Comparison of ENCODE assay signal across 25 mouse cellular contexts in the genomic region with DNA sequence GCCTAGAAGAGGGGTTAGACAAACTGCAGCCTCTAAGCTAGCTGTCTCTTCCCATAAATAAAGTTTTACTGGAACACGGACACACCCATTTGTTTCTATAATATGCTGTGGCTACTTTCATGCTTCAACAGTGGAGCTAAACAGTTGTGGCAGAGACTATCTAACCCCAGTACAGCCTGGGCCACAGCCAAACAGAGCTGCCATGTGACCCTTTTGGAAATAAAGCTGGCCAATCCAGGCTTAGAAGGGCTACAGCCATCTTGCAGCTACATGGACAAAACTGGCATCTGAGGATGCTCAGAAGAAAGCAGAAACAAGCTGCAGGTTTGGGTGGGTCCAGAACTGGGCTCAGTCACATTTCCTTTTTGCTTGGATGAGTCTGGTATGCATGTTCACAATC. TPM values are rescaled to one million over a fixed set of nuclear protein-coding genes. Genes with fewer than 3 reads are reported as not detected.
DNase-seq lines count a peak whose midpoint lies in the region; ATAC-seq lines count a peak whose summit lies in the region.
"Had no signal": no experiment of that assay in that cellular context is flagged by ENCODE, and none has a peak within 500 bp of the region (broad histone marks: within the 10 kb centered on the region; RNA-seq: fewer than 3 reads in every experiment).

No protein-coding gene starts in this region.

- no peak for DNase-seq in kidney, adult 9 months
- DNase-seq in lung, postnatal 10 days, result peak; percentile 34
- DNase-seq in lung, adult 18-20 months, result no peak
- DNase-seq in NIH3T3 (ENCODE audit: low read depth), result peak; percentile 84
- no peak for DNase-seq in embryo, embryonic 11 days
- DNase-seq in spleen, postnatal 36 days (ENCODE audit: low spot score in 2 of 2), result no peak
- DNase-seq: adrenal gland, adult 2 months; adrenal gland, postnatal 36 days; cerebellum, adult 2 months; cerebellum, postnatal 14 days; gastrocnemius, postnatal 25 days; heart, adult 18-20 months; liver; right cerebral cortex, adult 18-20 months; spleen, adult 18-20 months; thymus, postnatal 4 days had no signal

- peaks cover 17% of the 10 kb centered on the region; the same call in 1 of the 2 replicates for H3K4me1 ChIP-seq in kidney, embryonic 16.5 days (ENCODE audit: insufficient read depth, low read length)
- H3K4me1 ChIP-seq: forebrain, embryonic 13.5 days; hindbrain, embryonic 15.5 days had no signal

- H3K27ac ChIP-seq in kidney, embryonic 16.5 days (ENCODE audit: low read length), result peak overlapping the region; percentile 40; the same call in 1 of the 2 replicates
- H3K27ac ChIP-seq: forebrain, embryonic 13.5 days; heart, embryonic 13.5 days; hindbrain, embryonic 10.5 days; hindbrain, embryonic 15.5 days; neural tube, embryonic 12.5 days had no signal

- no peaks in the 10 kb centered on the region for H3K27me3 ChIP-seq in kidney, embryonic 16.5 days (ENCODE audit: insufficient read depth, low read length)
- H3K27me3 ChIP-seq: forebrain, embryonic 13.5 days; heart, embryonic 13.5 days; hindbrain, embryonic 15.5 days; neural tube, embryonic 12.5 days had no signal

- no peak for ATAC-seq in kidney, embryonic 16.5 days (ENCODE audit: low FRiP score, low TSS enrichment)
- ATAC-seq: forebrain, embryonic 13.5 days; midbrain, embryonic 16.5 days had no signal

- no peak overlapping the region for H3K4me3 ChIP-seq in kidney, embryonic 16.5 days (ENCODE audit: low read length)
- H3K4me3 ChIP-seq: forebrain, embryonic 13.5 days; heart, embryonic 13.5 days; hindbrain, embryonic 10.5 days; hindbrain, embryonic 15.5 days; neural tube, embryonic 12.5 days had no signal

- 53% methylated on average over 1 of the region's 1 CpGs for WGBS in kidney, embryonic 16.5 days

- H3K36me3 ChIP-seq in kidney, embryonic 16.5 days (ENCODE audit: insufficient read depth, low read length), result no peaks in the 10 kb centered on the region
- H3K36me3 ChIP-seq: heart, embryonic 13.5 days; hindbrain, embryonic 10.5 days; hindbrain, embryonic 15.5 days; neural tube, embryonic 12.5 days had no signal

- no peaks in the 10 kb centered on the region for H3K9me3 ChIP-seq in kidney, embryonic 16.5 days (ENCODE audit: low read length)
- H3K9me3 ChIP-seq: forebrain, embryonic 13.5 days; G1E; heart, embryonic 13.5 days; hindbrain, embryonic 10.5 days; hindbrain, embryonic 15.5 days; neural tube, embryonic 12.5 days had no signal

- no peak overlapping the region for H3K4me2 ChIP-seq in kidney, embryonic 16.5 days (replicated peaks; ENCODE audit: low read depth, low read length)
- H3K4me2 ChIP-seq: forebrain, embryonic 13.5 days; heart, embryonic 13.5 days; hindbrain, embryonic 15.5 days; midbrain, embryonic 11.5 days; neural tube, embryonic 12.5 days had no signal

- no peak overlapping the region for H3K9ac ChIP-seq in kidney, embryonic 16.5 days (replicated peaks; ENCODE audit: low read length)
- H3K9ac ChIP-seq: forebrain, embryonic 13.5 days; heart, embryonic 13.5 days; hindbrain, embryonic 15.5 days; neural tube, embryonic 12.5 days had no signal

RNA-seq across cellular contexts. Expression of a gene that starts 46.3 kb away (rescaled TPM):
- polyA plus RNA-seq in kidney, embryonic 16.5 days (2015; fragmentation: Nextera tagmentation; extraction: Ambion mirVana), result 3.0 and 3.5 TPM in 2 replicates
- polyA plus RNA-seq: G1E had no signal

Comparison
In these comparisons a context has a peak if more than half of its experiments do, and no peak if none do; other contexts are left out.
1. DNase-seq: peak in lung, postnatal 10 days (single experiment) and NIH3T3 (single experiment); none in kidney, adult 9 months (single experiment), lung, adult 18-20 months (0 of 2), embryo, embryonic 11 days (single experiment) and spleen, postnatal 36 days (0 of 2).